Mouse (Mus musculus): ENCODE data around the gene Rbm25. TPM values are rescaled to one million over a fixed set of nuclear protein-coding genes. Genes with fewer than 3 reads are reported as not detected.
"Not testable (repeated sequence)": the region's sequence is repeated elsewhere in the genome, so short reads cannot be mapped to it uniquely, and the experiment has no call there.

Gene Rbm25
- polyA plus RNA-seq, 1 experiment, result 166 TPM

DNA sequence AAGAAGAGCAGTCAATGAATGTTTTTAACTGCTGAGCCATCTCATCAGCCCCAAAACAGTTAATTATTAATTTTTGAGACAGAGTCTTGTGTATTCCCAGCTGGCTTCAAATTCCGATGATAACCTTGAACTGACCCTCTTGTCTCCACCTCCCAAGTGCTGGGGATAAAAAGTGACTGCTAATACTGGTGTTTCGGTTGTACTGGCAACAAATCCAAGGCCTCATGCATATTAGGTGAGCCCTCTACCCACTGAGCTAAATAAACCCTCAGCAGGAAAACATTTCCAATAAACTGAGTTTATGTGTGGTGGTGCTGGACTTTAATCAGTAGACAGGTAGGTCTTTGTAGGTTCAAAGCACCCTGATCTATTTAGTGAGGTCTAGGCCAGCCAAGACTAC, 12.1 kb upstream of the Rbm25 start:
- TF ChIP-seq POLR2A (IDR thresholded peaks at IDR 0.05; ENCODE audit: borderline replicate concordance, extremely low read depth, insufficient read depth, insufficient read length, poor library complexity, severe bottlenecking), result no peak
- no peak for TF ChIP-seq CTCF (IDR thresholded peaks at IDR 0.05; ENCODE audit: borderline replicate concordance, extremely low read depth, insufficient read depth, insufficient read length)
- DNase-seq (ENCODE audit: low read depth), result no peak

DNA sequence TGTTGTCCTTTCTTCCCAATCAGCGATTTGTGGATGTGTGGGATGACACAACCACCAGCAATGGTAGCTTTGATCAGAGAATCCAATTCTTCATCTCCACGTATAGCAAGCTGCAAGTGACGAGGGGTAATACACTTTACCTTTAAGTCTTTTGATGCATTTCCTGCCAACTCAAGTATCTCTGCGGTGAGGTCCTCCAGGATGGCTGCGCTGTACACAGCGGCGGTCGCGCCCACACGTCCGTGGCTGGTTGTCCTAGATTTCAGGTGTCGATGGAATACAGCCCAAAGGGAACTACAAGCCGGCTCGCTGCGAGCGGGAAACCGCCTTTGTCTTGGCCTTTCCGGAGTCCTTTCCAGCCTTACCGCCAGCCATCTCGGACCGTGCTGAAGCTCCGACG, 10.3 kb upstream of the Rbm25 start:
- not testable (repeated sequence) for DNase-seq (ENCODE audit: low read depth)

DNA sequence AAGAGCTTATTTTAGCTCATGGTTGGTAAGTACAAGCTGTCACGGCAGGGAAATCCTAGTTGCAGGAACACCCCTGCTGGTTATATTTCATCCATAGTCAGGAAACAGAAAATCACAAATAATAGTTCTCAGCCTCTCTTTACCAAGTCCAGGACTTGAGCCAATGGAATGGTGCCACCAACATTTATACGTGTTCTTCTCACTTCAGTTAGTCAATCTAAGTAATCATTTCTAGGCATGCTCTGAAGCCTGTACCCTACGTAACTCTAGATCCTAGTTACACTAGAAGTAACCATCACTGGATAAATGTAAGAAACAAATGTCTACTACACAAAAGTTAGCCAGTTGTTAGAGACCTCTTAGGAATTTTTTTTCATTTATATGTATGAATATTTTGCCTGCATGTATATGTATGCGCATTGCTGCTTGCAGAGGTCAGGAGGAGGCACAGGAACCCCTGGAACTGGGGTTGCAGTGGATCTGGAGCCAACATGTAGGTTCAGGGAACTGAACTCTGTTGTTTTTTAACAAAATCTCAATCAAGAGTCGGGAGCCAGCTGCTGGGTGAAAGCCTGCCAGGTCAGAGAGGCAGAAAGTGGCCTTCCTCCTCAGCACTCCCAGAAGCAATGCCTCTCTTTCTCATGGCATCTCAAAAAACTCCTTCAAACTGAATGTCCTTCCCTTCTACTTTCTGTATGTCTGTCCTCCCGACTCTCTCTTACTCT, 8.8 kb upstream of the Rbm25 start:
- no peak for DNase-seq (ENCODE audit: low read depth)
- no peak for TF ChIP-seq POLR2A (IDR thresholded peaks at IDR 0.05; ENCODE audit: borderline replicate concordance, extremely low read depth, insufficient read depth, insufficient read length, poor library complexity, severe bottlenecking)
- no peak for TF ChIP-seq CTCF (IDR thresholded peaks at IDR 0.05; ENCODE audit: borderline replicate concordance, extremely low read depth, insufficient read depth, insufficient read length)

DNA sequence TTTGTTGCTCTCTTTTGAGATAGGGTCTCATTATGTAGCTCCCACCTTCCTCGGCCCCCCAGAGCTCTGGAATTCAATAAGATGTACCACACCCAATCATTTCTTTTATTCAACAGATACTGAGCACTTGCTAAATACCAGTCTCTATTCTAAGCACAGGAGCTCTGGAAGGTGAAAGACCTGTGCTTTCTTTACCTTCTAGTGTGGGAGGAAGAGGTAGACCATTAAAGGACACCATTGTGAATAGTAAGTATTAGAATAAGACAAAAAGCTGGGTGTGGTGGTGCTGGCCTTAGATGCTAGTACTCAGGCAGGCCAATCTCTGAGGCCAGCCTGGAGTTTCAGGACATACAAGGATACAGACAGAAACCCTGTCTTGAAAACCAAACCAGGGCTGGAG, 6.7 kb upstream of the Rbm25 start:
- TF ChIP-seq POLR2A (IDR thresholded peaks at IDR 0.05; ENCODE audit: borderline replicate concordance, extremely low read depth, insufficient read depth, insufficient read length, poor library complexity, severe bottlenecking), result no peak
- TF ChIP-seq CTCF (IDR thresholded peaks at IDR 0.05; ENCODE audit: borderline replicate concordance, extremely low read depth, insufficient read depth, insufficient read length), result no peak
- no peak for DNase-seq (ENCODE audit: low read depth)

DNA sequence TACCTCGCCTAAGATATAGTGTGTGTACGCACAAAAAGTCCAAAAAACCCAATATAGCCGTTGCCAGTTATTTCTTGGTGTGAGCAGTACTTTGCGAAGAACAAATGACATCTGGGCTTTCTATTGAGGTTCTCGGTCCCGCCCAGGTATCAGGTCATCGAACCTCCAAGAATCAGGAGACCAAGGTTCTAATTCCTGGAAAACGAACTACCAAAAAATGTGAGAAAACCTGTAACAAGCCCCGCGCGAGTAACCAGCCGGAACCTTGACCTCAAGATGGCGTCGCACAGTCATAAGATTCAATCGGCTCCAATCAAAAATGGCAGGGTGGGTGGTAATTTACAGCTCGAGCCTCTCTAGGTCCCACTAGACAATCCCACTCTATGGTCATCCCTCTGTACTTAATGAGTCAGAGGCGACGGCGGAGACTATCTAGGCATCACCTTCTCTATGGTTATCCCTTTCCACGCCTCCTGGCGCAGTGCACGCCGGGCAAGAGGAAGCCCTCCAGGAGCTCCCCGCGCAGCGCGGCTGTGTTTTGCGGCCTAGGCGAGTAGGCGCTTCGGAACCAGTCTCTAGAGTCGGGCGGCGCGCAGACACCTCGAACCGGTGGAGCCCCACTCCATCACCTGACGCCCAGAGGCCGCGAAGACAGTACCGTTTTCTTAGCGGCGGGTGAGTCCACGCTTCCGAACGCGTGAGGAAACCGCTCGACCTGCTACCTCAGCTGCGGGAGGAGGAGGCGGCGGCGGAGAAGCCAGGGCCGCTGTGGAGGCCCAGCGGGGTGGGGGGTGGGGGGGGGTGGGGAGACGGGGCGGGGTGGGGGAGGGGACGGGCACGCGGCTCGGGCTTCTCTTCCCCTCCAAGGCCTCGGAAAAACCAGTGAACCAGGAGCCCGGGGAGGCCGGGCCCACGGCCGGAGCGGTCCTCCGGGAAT, 975 bp downstream of the Rbm25 start:
- peak; percentile 82; the same call in 1 of the 2 replicates for TF ChIP-seq POLR2A (IDR thresholded peaks at IDR 0.05; ENCODE audit: borderline replicate concordance, extremely low read depth, insufficient read depth, insufficient read length, poor library complexity, severe bottlenecking)
- TF ChIP-seq CTCF (IDR thresholded peaks at IDR 0.05; ENCODE audit: borderline replicate concordance, extremely low read depth, insufficient read depth, insufficient read length), result no peak
- peak; percentile 100 for DNase-seq (ENCODE audit: low read depth)

DNA sequence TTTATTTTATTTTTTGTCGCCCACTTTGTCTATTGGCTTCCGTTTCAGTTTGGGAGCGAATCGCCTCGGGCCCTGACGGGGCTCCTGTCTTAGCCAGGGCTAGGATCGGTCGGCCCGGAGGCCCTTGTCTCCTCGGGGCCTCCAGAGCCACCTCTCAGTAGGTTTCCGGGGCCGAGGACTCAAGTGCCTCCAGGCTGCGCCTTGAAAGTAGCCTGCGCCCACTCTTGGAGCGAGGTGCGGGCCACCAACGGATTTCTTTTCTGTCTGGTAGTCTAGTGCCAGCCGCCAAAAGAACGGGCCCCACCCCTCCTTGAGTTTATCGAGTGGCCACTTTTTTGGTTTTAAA, 1.6 kb downstream of the Rbm25 start:
- TF ChIP-seq POLR2A (IDR thresholded peaks at IDR 0.05; ENCODE audit: borderline replicate concordance, extremely low read depth, insufficient read depth, insufficient read length, poor library complexity, severe bottlenecking) (no peak), CTCF (IDR thresholded peaks at IDR 0.05; ENCODE audit: borderline replicate concordance, extremely low read depth, insufficient read depth, insufficient read length) (no peak)
- peak; percentile 62 for DNase-seq (ENCODE audit: low read depth)

DNA sequence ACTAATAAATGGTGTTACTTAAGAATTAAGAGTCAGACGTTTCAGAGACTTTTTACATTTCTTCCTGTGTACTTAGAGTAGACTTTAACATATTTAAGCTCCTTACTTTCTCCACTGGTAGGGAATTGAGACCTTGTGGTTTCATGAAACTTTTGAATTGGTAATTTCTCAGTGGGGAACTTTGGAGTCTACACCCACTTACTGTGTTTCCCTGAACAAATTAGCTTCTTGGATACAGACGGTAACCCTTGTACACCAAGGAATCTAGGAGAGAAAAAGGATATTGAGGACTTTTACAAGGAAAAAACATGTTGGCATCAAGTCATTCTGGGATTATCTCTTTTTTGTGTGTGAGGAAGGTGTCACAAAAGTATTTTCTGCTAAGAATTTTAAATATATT, 2.8 kb downstream of the Rbm25 start:
- TF ChIP-seq CTCF (IDR thresholded peaks at IDR 0.05; ENCODE audit: borderline replicate concordance, extremely low read depth, insufficient read depth, insufficient read length), result no peak
- TF ChIP-seq POLR2A (IDR thresholded peaks at IDR 0.05; ENCODE audit: borderline replicate concordance, extremely low read depth, insufficient read depth, insufficient read length, poor library complexity, severe bottlenecking), result no peak
- DNase-seq (ENCODE audit: low read depth), result no peak

DNA sequence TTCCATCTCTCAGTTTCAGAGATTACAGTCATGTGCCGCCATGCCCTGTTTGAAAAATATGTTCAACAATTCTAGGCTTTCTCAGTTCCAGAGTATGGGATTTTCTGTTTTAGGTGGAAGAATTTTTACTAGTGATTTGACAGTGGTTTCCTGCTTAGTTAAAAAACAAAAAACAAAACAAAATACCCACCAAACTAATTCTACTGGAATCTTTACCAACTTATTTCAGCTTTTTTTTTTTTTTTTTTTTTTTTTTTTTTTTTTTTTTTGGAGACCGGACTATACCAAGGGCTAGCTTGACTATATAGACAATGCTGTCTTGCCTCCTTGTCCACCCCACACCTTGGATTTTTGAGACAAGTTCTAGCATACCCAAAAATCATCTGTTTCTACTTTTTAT, 10.2 kb downstream of the Rbm25 start:
- no peak for TF ChIP-seq POLR2A (IDR thresholded peaks at IDR 0.05; ENCODE audit: borderline replicate concordance, extremely low read depth, insufficient read depth, insufficient read length, poor library complexity, severe bottlenecking)
- TF ChIP-seq CTCF (IDR thresholded peaks at IDR 0.05; ENCODE audit: borderline replicate concordance, extremely low read depth, insufficient read depth, insufficient read length), result no peak
- DNase-seq (ENCODE audit: low read depth), result no peak

DNA sequence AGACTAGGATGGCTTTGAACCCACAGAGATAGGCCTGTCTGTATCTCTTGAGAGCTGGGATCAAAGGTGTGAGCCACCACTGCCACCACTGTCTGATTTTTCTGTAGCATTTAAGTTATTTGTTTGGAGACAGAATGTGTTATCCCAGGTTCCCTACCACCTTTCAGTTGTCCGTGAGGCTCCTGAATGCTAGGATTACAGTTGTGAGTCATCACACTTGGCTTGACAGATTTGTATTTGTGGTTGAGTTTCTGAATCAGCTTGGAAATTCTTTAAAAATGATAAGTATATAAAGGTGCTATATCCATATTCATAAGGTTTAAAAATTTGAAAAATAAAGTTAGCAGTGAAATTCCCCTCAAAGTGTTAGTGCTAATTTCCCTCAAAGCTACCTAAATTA, 12.1 kb downstream of the Rbm25 start:
- TF ChIP-seq CTCF (IDR thresholded peaks at IDR 0.05; ENCODE audit: borderline replicate concordance, extremely low read depth, insufficient read depth, insufficient read length) (no peak), POLR2A (IDR thresholded peaks at IDR 0.05; ENCODE audit: borderline replicate concordance, extremely low read depth, insufficient read depth, insufficient read length, poor library complexity, severe bottlenecking) (no peak)
- no peak for DNase-seq (ENCODE audit: low read depth)

DNA sequence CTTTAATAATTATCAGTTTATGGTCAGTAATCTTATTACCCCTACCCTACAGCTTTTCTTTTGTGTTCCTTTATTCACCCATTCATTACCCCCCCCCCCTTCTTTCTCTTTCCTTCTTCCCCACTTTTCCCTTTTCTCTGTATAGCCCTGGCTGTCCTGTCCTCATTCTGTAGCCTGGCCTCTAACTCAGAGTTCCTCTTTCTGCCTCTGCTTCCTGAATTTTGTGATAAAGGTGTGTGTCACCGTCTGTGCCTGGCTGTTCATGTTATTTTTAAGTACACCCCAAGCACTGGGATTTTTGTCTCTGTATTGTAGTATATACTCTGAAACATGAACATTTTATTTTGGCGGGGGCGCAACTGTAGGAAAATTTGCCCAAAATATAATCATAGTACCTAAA, 19.3 kb downstream of the Rbm25 start:
- TF ChIP-seq POLR2A (IDR thresholded peaks at IDR 0.05; ENCODE audit: borderline replicate concordance, extremely low read depth, insufficient read depth, insufficient read length, poor library complexity, severe bottlenecking) (no peak), CTCF (IDR thresholded peaks at IDR 0.05; ENCODE audit: borderline replicate concordance, extremely low read depth, insufficient read depth, insufficient read length) (no peak)

DNA sequence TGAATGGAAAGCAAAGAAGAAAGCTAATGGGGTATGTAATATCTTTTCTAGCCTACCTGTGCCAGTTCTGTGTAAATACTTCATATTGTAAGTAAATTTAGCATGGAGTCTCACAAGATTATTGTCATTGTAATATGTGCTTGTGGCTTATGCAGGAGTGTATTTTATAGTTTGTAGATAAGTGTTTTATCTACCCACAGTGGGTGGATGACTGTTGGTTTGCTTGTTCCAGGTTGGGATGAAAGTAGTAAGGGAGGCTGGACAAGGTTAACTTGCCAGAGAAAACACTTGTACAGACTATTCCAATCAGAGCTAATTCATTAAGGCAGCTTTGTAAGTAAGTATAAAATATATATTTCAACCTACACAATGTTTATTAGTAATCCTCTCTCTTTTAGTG, 20.4 kb downstream of the Rbm25 start:
- TF ChIP-seq POLR2A (IDR thresholded peaks at IDR 0.05; ENCODE audit: borderline replicate concordance, extremely low read depth, insufficient read depth, insufficient read length, poor library complexity, severe bottlenecking) (no peak), CTCF (IDR thresholded peaks at IDR 0.05; ENCODE audit: borderline replicate concordance, extremely low read depth, insufficient read depth, insufficient read length) (no peak)
- no peak for DNase-seq (ENCODE audit: low read depth)

More for the DNA sequence above, 19.3 kb downstream of the Rbm25 start:
- DNase-seq (ENCODE audit: low read depth), result no peak

DNA sequence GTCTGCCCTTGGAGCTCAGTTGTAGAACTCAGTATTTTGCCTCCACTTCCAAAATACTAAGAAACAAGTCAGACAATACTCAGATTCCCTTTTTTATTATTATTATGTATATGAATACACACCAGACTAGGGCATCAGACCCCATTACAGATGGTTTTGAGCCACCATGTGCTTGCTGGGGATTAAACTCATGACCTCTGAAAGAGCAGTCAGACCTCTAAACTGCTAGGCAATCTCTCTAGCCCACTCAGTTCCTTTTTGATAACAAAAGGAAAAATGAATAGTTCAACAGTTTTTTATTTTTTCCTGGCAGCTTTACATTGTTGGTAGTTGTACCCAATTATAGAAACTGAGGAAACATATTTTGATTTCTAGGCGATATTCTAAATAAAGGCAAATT, 54.4 kb downstream of the Rbm25 start:
- no peak for DNase-seq (ENCODE audit: low read depth)
- TF ChIP-seq CTCF (IDR thresholded peaks at IDR 0.05; ENCODE audit: borderline replicate concordance, extremely low read depth, insufficient read depth, insufficient read length), result no peak
- no peak for TF ChIP-seq POLR2A (IDR thresholded peaks at IDR 0.05; ENCODE audit: borderline replicate concordance, extremely low read depth, insufficient read depth, insufficient read length, poor library complexity, severe bottlenecking)
